ENCODE assay signal across 23 mouse cellular contexts in genomic region chr5:131463402-131463801, GRCm38 (mm10).
DNase-seq lines count a peak whose midpoint lies in the region; ATAC-seq and TF ChIP-seq lines count a peak whose summit lies in the region.
"Had no signal": no experiment of that assay in that cellular context is flagged by ENCODE, and none has a peak within 500 bp of the region (broad histone marks: within the 10 kb centered on the region; RNA-seq: fewer than 3 reads in every experiment).

No protein-coding gene starts in this region.

- peak overlapping the region; percentile 35 for H3K27ac ChIP-seq in hindbrain, embryonic 12.5 days
- no peak overlapping the region for H3K27ac ChIP-seq in hindbrain, embryonic 10.5 days
- peak overlapping the region; percentile 65 for H3K27ac ChIP-seq in hindbrain, embryonic 15.5 days (replicated peaks)
- peak overlapping the region; percentile 42; the same call in 1 of the 2 replicates for H3K27ac ChIP-seq in olfactory bulb, adult 2 months (ENCODE audit: insufficient read depth, low read depth, low read length)
- H3K27ac ChIP-seq: embryonic facial prominence, embryonic 15.5 days; limb, embryonic 13.5 days; liver, embryonic 13.5 days; stomach, embryonic 15.5 days had no signal

- H3K4me2 ChIP-seq in hindbrain, embryonic 12.5 days (replicated peaks): no peak overlapping the region
- H3K4me2 ChIP-seq in hindbrain, embryonic 15.5 days: no peak overlapping the region
- H3K4me2 ChIP-seq: embryonic facial prominence, embryonic 15.5 days; heart, embryonic 12.5 days; limb, embryonic 13.5 days; liver, embryonic 13.5 days; lung, embryonic 14.5 days; stomach, embryonic 15.5 days had no signal

- no peak for ATAC-seq in hindbrain, embryonic 12.5 days (ENCODE audit: low FRiP score)
- peak; percentile 59; the same call in 1 of the 2 replicates for ATAC-seq in hindbrain, embryonic 15.5 days (ENCODE audit: low FRiP score, low read depth)
- ATAC-seq: activated CD4-positive, CD25-positive, alpha-beta regulatory T cell, adult 4 months had no signal

- H3K4me1 ChIP-seq in hindbrain, embryonic 12.5 days: peaks cover 6% of the 10 kb centered on the region
- H3K4me1 ChIP-seq in hindbrain, embryonic 10.5 days (replicated peaks): no peaks in the 10 kb centered on the region
- H3K4me1 ChIP-seq in hindbrain, embryonic 15.5 days (replicated peaks): peaks cover 26% of the 10 kb centered on the region
- H3K4me1 ChIP-seq in olfactory bulb, adult 2 months (ENCODE audit: control insufficient read depth, insufficient read depth, low read length): peaks cover 2% of the 10 kb centered on the region; the same call in 1 of the 2 replicates
- H3K4me1 ChIP-seq: embryonic facial prominence, embryonic 15.5 days; heart, embryonic 12.5 days; limb, embryonic 13.5 days; liver, embryonic 13.5 days; stomach, embryonic 15.5 days had no signal

- no peak for TF ChIP-seq POLR2A in olfactory bulb, adult 2 months (IDR thresholded peaks at IDR 0.05; ENCODE audit: insufficient read depth, low read depth, low read length)

- no peak for TF ChIP-seq CTCF in olfactory bulb, adult 2 months (IDR thresholded peaks at IDR 0.05; ENCODE audit: insufficient read depth, low read depth, low read length)

- H3K9me3 ChIP-seq in hindbrain, embryonic 12.5 days (replicated peaks): no peaks in the 10 kb centered on the region
- H3K9me3 ChIP-seq in hindbrain, embryonic 10.5 days: 0 out of 2 replicates have a peak, but pooled peaks cover 2% of the 10 kb centered on the region
- no peaks in the 10 kb centered on the region for H3K9me3 ChIP-seq in hindbrain, embryonic 15.5 days
- H3K9me3 ChIP-seq: embryonic facial prominence, embryonic 15.5 days; liver, embryonic 13.5 days; stomach, embryonic 15.5 days had no signal

- 76% methylated on average over 6 of the region's 6 CpGs for WGBS in hindbrain, embryonic 12.5 days
- 95% methylated on average over 6 of the region's 6 CpGs for WGBS in hindbrain, embryonic 10.5 days
- 47% methylated on average over 6 of the region's 6 CpGs for WGBS in hindbrain, embryonic 15.5 days
- 33% methylated on average over 6 of the region's 6 CpGs for WGBS in olfactory bulb, adult 2 months

- no peak overlapping the region for H3K9ac ChIP-seq in hindbrain, embryonic 12.5 days
- H3K9ac ChIP-seq in hindbrain, embryonic 15.5 days: no peak overlapping the region
- H3K9ac ChIP-seq: embryonic facial prominence, embryonic 15.5 days; heart, embryonic 12.5 days; limb, embryonic 13.5 days; liver, embryonic 13.5 days; lung, embryonic 14.5 days; stomach, embryonic 15.5 days had no signal

- H3K27me3 ChIP-seq in hindbrain, embryonic 12.5 days: no peaks in the 10 kb centered on the region
- H3K27me3 ChIP-seq in hindbrain, embryonic 10.5 days (ENCODE audit: insufficient read depth, poor library complexity, severe bottlenecking): no peaks in the 10 kb centered on the region
- H3K27me3 ChIP-seq in hindbrain, embryonic 15.5 days: no peaks in the 10 kb centered on the region
- H3K27me3 ChIP-seq: embryonic facial prominence, embryonic 15.5 days; heart, embryonic 12.5 days; limb, embryonic 13.5 days; liver, embryonic 13.5 days; stomach, embryonic 15.5 days had no signal

- H3K36me3 ChIP-seq in hindbrain, embryonic 12.5 days: peaks cover 88% of the 10 kb centered on the region
- peaks cover 99% of the 10 kb centered on the region for H3K36me3 ChIP-seq in hindbrain, embryonic 10.5 days
- H3K36me3 ChIP-seq in hindbrain, embryonic 15.5 days: peaks cover 45% of the 10 kb centered on the region
- H3K36me3 ChIP-seq: G1E had no signal

- H3K4me3 ChIP-seq in hindbrain, embryonic 12.5 days: no peak overlapping the region
- no peak overlapping the region for H3K4me3 ChIP-seq in hindbrain, embryonic 10.5 days
- no peak overlapping the region for H3K4me3 ChIP-seq in hindbrain, embryonic 15.5 days
- H3K4me3 ChIP-seq in olfactory bulb, adult 2 months (ENCODE audit: insufficient read depth, low read depth, low read length): no peak overlapping the region
- H3K4me3 ChIP-seq: embryonic facial prominence, embryonic 15.5 days; heart, embryonic 12.5 days; limb, embryonic 13.5 days; liver, embryonic 13.5 days; stomach, embryonic 15.5 days had no signal

- no peak for DNase-seq in hindbrain, embryonic 10.5 days (ENCODE audit: low spot score)
- DNase-seq in retina, postnatal 1 day: peak; percentile 12
- DNase-seq in retina, embryonic 14.5 days (ENCODE audit: low spot score): no peak
- DNase-seq in thymus, postnatal 14 days: no peak
- no peak for DNase-seq in thymus, adult 18-20 months
- DNase-seq: adrenal gland, postnatal 14 days; cerebellum, adult 18-20 months; cerebellum, postnatal 25 days; heart, postnatal 14 days; liver, embryonic 13.5 days; lung, embryonic 14.5 days; lung, postnatal 4 days; right cerebral cortex, postnatal 25 days; thymus, adult 2 months had no signal
